Mouse (Mus musculus): Measurements from ENCODE around the gene Sprr2f. TPM values are rescaled to one million over a fixed set of nuclear protein-coding genes. Genes with fewer than 3 reads are reported as not detected.

Gene Sprr2f
- total RNA-seq (2021), result not detected
- long read RNA-seq, experiment 1, result 0 reads
- long read RNA-seq, experiment 2, result 0 reads

- DNase-seq, result no peak
These were observed at the start of gene Sprr2f for GRCm38 (mm10) chr3:92364887-92365286. Sprr2f (plus strand) TSS chr3:92365187.

GRCm38 (mm10) chr3:92316320-92316719 lies 48.7 kb upstream of the Sprr2f start, which contains the start of gene Sprr2b:
Sprr2b (plus strand) TSS chr3:92316620.
- DNase-seq, result no peak

GRCm38 (mm10) chr3:92317384-92317783 lies 47.6 kb upstream of the Sprr2f start:
- DNase-seq, result no peak

- DNase-seq, result no peak
These were observed 28.7 kb upstream of the Sprr2f start for GRCm38 (mm10) chr3:92336278-92336677.

GRCm38 (mm10) chr3:92338840-92339239 lies 26.1 kb upstream of the Sprr2f start, which contains the start of gene Sprr2d:
Sprr2d (plus strand) TSS chr3:92339140.
- DNase-seq, result no peak

GRCm38 (mm10) chr3:92351843-92352242 lies 13.1 kb upstream of the Sprr2f start, which contains the start of gene Sprr2e:
Sprr2e (plus strand) TSS chr3:92352143.
- DNase-seq, result no peak

GRCm38 (mm10) chr3:92361619-92362018 lies 3.4 kb upstream of the Sprr2f start:
- no peak for DNase-seq

GRCm38 (mm10) chr3:92373613-92374012 lies 8.6 kb downstream of the Sprr2f start:
- no peak for DNase-seq

GRCm38 (mm10) chr3:92385385-92385784 lies 20.4 kb downstream of the Sprr2f start, which contains the start of gene Sprr2h:
Sprr2h (plus strand) TSS chr3:92385685.
- no peak for DNase-seq

GRCm38 (mm10) chr3:92394301-92394700 lies 29.3 kb downstream of the Sprr2f start:
- no peak for DNase-seq

- no peak for DNase-seq
These were observed 42.7 kb downstream of the Sprr2f start, which contains the start of gene Sprr2i for GRCm38 (mm10) chr3:92407691-92408090. Sprr2i (plus strand) TSS chr3:92407991.

Other genes with a start within 250 kb of the Sprr2f start
- not detected for gene Prr9, start 241.2 kb upstream of the Sprr2f start, total RNA-seq (2021)
- not detected for gene Lelp1, start 222.4 kb upstream of the Sprr2f start, total RNA-seq (2021)
- gene Sprr2a1, start 149.4 kb upstream of the Sprr2f start, total RNA-seq (2021), result not detected
- gene Sprr2a2, start 149.3 kb upstream of the Sprr2f start, total RNA-seq (2021), result not detected
- gene Sprr2a3, start 79.8 kb upstream of the Sprr2f start, total RNA-seq (2021), result not detected
- not detected for gene Sprr2b, start 48.6 kb upstream of the Sprr2f start, total RNA-seq (2021)
- not detected for gene Sprr2d, start 26.0 kb upstream of the Sprr2f start, total RNA-seq (2021)
- gene Sprr2e, start 13.0 kb upstream of the Sprr2f start, total RNA-seq (2021), result not detected
- gene Sprr2h, start 20.5 kb downstream of the Sprr2f start, total RNA-seq (2021), result not detected
- gene Sprr2i, start 42.8 kb downstream of the Sprr2f start, total RNA-seq (2021), result not detected
- gene Sprr2j-ps, start 52.9 kb downstream of the Sprr2f start, total RNA-seq (2021), result not detected
- gene Gm9774, start 64.2 kb downstream of the Sprr2f start, total RNA-seq (2021), result 1 to 10 TPM; 4.7 to 7.1 TPM
- not detected for gene Sprr2k, start 67.4 kb downstream of the Sprr2f start, total RNA-seq (2021)
- gene Sprr1b, start 73.6 kb downstream of the Sprr2f start, total RNA-seq (2021), result not detected
- gene Sprr3, start 93.5 kb downstream of the Sprr2f start, total RNA-seq (2021), result not detected
- gene Sprr1a, start 120.7 kb downstream of the Sprr2f start, total RNA-seq (2021), result not detected
- gene Sprr4, start 135.3 kb downstream of the Sprr2f start, total RNA-seq (2021), result not detected
- not detected for gene 2310046K23Rik, start 169.3 kb downstream of the Sprr2f start, total RNA-seq (2021)
- gene Ivl, start 208.5 kb downstream of the Sprr2f start, total RNA-seq (2021), result not detected
- not detected for gene Smcp, start 223.8 kb downstream of the Sprr2f start, total RNA-seq (2021)
- not detected for gene 2210017I01Rik, start 242.3 kb downstream of the Sprr2f start, total RNA-seq (2021)

Measured in heart, adult 18-20 months (tissue).